Mouse (Mus musculus): ENCODE measurements around the gene Pbx4.
A peak's percentile ranks its signal among the peaks of the same experiment; 100 is the strongest.

GRCm38 (mm10) chr8:69890813-69891241 is 58.5 kb downstream of the Pbx4 start:
- TF ChIP-seq CTCF (IDR thresholded peaks at IDR 0.05) (peak; percentile 74), POLR2A (IDR thresholded peaks at IDR 0.05; ENCODE audit: insufficient read depth, low read depth, low read length) (no peak), EP300 (IDR thresholded peaks at IDR 0.05; ENCODE audit: insufficient read depth, low read depth, low read length) (no peak)
